Mouse (Mus musculus): ENCODE results near the gene Atpaf2. TPM values are rescaled to one million over a fixed set of nuclear protein-coding genes. Genes with fewer than 3 reads are reported as not detected.

The Atpaf2 gene
- total RNA-seq, 2 experiments from 2014 or later: 28.7 to 29.1 TPM

DNA sequence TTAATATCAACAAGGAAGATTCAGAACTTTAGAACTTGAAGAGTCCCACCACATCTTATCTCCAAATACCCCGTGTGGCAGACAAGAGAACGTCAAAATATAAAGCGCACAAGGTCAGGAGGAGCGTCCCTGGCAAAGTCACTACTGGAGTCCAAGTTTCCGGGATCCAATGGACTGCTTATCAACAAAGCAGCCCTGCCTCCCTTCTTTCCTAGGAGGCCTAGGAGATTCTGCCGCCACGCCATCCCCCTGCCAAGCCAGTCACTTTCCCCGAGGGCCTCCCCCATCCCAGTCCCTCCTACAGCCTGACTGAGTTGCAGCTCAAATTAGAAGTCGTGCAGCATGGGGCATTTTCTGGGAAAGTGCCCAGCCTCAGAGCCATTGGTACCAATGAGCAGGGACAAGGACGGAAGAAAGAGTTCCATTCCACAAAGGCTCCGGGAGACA, 66.3 kb downstream of the Atpaf2 start:
- peak; percentile 37 to 69 for DNase-seq (ENCODE audit: low spot score in 2 of 2)

DNA sequence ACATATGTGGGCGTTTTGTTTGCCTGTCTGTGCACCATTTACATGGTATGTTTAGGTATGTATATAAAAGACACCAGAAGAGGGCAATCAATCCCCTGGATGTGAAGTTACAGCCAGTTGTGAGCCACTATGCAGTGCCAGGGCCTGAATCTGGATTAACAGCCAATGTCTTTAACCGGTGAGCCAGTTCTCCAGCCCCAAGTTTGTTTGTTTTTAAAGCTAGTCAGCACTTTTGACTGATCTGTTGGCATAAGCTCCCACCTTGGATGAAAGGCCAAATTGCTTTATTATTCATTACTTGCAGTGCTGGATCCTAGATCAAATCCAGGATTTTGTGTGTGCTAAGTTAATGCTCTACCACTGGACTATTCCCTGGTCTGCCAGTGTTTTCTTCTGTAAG, 66.9 kb downstream of the Atpaf2 start:
- DNase-seq (ENCODE audit: low spot score in 2 of 2): peak in 1 of 2 experiments; percentile 46

Other genes starting within 250 kb of the Atpaf2 start
- gene Srebf1, start 195.9 kb downstream of the Atpaf2 start, total RNA-seq (2021): 10 to 100 TPM; 53.2 to 55.2 TPM
- gene Tom1l2, start 65.6 kb downstream of the Atpaf2 start, total RNA-seq (2021): 100 to 1,000 TPM; 140 to 147 TPM
- 1 to 10 TPM; 5.2 to 7.3 TPM for gene Drc3, start 65.1 kb downstream of the Atpaf2 start, total RNA-seq (2021)
- gene Gid4, start 1.3 kb downstream of the Atpaf2 start, total RNA-seq (2021): 10 to 100 TPM; 40.1 to 40.5 TPM
- gene Drg2, start 36.1 kb upstream of the Atpaf2 start, total RNA-seq (2021): 10 to 100 TPM; 71.9 to 76.9 TPM
- gene Myo15, start 50.9 kb upstream of the Atpaf2 start, total RNA-seq (2021): under 1 TPM; 0.12 to 0.19 TPM
- gene Alkbh5, start 117.9 kb upstream of the Atpaf2 start, total RNA-seq (2021): 10 to 100 TPM; 44.7 to 46.2 TPM

All from layer of hippocampus, postnatal 14 days (tissue).